Mouse (Mus musculus) megakaryocyte, adult 5-6 weeks (primary cell): ENCODE data around the gene Gpr68. TPM values are rescaled to one million over a fixed set of nuclear protein-coding genes. Genes with fewer than 3 reads are reported as not detected.

Source experiments
- ATAC-seq: 2 replicates; pipeline ENCODE4 v1.8.0; 2016; ENCODE audit warnings: mild to moderate bottlenecking, inconsistent platforms; ENCODE audit not compliant: poor library complexity, severe bottlenecking
- total RNA-seq, 2 experiments: library from RNA; stranded (forward) in 1 of 2; stranded (reverse) in 1 of 2; fragments of 153-499, 151-499 nt in 1 of 2; fragments of 221-1000, 200-1000 nt in 1 of 2; gene quantifications; 2 replicates each; pipeline versions ENCODE4 v1.2.3 to v1.2.4; 2015 to 2017

The Gpr68 gene
- total RNA-seq, 2 experiments from 2014 or later = 0.11 to 0.77 TPM

GRCm38 (mm10) chr12:100924646-100925339, 16.8 kb upstream of the Gpr68 start:
- ATAC-seq = peak; percentile 89

GRCm38 (mm10) chr12:100910731-100911130, 2.7 kb upstream of the Gpr68 start:
- no peak for ATAC-seq

GRCm38 (mm10) chr12:100909765-100910164, 1.8 kb upstream of the Gpr68 start:
- no peak for ATAC-seq

- peak; percentile 27; the same call in 1 of the 2 replicates for ATAC-seq
Observed at GRCm38 (mm10) chr12:100908298-100909034, 468 bp upstream of the Gpr68 start.

DNA sequence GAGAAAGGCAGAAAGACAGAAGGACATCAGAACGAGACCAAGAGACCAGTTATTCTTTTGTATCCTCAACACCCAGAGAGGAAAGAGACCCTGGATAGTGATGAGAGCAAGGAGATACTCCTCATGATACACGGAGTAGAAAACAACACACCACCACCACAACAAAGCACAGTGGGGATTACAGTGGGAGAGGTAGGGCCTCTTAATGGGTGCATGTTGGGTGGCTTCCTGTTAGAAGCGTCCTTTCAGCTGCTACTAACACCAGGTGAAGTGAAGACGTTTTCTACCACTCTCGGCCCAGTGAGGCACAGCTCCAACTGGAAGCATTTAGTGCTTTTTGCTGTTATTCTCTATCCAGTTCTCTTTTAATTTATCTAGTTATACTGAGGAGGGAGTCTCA, 1.1 kb downstream of the Gpr68 start:
- ATAC-seq = no peak

- ATAC-seq = peak; percentile 46
Observed at GRCm38 (mm10) chr12:100903761-100904160, 4.2 kb downstream of the Gpr68 start.

DNA sequence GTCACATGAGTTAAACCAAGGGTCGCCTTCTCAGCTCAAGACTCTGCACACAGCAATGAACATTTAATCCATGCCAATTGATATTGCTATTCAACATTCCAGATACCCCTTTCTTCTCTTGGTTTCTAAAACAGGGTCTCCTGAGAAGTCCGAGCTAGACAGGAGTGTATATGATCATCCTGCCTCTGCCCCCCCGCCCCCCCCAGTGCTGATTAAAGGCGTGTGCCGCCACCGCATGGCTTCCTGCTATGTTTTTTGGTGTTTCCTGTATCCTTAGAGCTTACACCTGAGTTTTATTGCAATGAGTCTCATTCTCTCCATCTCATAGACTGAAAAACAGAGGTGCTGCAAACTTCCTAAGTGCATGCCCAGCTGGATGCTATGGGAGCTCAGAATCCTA, 6.6 kb downstream of the Gpr68 start:
- no peak for ATAC-seq

GRCm38 (mm10) chr12:100900901-100901300, 7.1 kb downstream of the Gpr68 start:
- no peak for ATAC-seq

GRCm38 (mm10) chr12:100899111-100899640, 8.8 kb downstream of the Gpr68 start:
- ATAC-seq = peak; percentile 64

GRCm38 (mm10) chr12:100897736-100898650, 10.0 kb downstream of the Gpr68 start:
- ATAC-seq = peak; percentile 22; the same call in 1 of the 2 replicates

DNA sequence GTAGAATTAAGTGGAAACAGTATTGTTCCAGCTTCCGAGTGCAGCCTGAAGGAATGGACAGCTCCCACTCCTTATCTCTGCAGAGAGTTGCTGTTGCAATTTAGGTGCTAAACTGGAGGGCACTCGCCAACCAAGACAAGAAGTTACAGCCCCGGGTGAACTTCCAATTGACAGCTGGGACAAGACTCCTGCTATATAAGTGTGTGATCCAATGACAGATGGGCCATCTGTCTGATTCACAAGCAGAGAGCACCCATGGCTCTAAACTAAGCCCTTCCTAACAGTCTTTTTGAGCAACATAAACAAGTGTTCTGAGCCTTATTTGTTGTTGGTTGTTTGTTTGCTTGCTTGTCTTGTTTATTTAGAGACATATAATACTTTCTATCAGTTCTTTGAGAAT, 11.3 kb downstream of the Gpr68 start:
- ATAC-seq = no peak

- ATAC-seq = peak; percentile 40
Observed at GRCm38 (mm10) chr12:100895504-100895903, 12.5 kb downstream of the Gpr68 start.

DNA sequence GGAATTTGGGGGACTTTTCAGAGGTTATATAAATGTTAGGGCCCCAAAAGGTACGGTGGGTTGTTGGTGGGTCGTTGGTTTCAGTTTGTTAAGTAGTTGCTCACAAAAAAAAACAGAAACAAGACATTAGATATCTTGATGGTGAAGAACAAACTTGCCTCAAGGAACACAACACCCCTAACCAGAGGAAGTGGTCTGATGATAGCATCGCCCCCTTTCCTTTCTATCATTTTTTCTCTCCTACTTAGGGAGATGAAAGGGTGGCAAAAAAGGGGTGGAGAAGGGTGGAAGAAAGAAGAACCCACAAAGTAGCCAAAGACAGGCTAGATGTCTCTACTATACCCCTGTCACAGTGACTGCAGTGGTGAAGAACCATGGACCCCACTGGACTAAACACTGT, 17.4 kb downstream of the Gpr68 start:
- ATAC-seq = peak; percentile 2; the same call in 1 of the 2 replicates

DNA sequence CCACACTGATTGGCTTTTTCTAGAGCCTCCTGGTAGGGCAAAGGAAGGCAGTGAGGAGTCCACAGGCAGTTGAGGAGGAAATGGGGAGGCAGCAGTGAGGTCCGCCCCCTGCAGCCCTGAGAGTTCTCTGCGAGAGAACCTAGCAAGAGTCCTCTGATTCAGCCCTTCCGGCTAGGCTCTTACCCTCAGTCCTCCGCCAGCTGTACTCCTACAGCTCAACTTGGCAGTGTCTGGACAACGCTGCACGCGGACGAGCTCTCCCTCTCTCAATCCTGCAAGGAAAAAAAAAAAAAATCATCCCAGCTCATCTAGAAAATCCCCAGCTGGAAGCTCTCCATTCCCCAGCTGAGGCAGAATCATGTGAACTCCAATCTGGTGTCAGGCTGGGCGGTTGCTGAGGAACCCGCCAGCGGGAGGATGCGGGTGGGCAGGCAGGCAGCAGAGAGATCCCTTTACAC, 20.2 kb downstream of the Gpr68 start:
- ATAC-seq = peak; percentile 55

DNA sequence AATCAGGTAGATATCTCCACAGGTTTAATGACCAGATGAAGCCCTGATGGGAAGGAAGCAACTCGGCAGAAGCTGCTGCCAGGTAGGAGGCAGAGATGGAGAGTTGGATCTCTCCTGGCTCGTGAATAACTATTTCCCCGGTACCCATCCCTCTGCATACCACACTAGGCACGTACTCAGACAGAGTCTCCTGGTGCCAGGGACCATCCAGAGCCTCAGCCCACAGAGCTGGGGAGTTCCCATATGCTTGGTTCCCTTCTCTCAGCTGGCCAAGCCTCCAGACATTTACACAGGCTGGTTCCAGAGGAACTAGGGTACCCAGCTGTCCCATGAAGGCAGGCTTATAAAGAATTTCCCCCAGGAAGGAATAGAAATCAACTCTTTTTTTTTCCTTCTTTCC, 21.1 kb downstream of the Gpr68 start:
- no peak for ATAC-seq

GRCm38 (mm10) chr12:100885585-100885984, 22.4 kb downstream of the Gpr68 start:
- peak; percentile 55 for ATAC-seq

GRCm38 (mm10) chr12:100883168-100883567, 24.8 kb downstream of the Gpr68 start:
- ATAC-seq = peak; percentile 59

- peak; percentile 86 for ATAC-seq
Observed at GRCm38 (mm10) chr12:100878556-100878955, 29.4 kb downstream of the Gpr68 start.

- 0 out of 2 replicates have a peak, but pooled peaks have one; percentile 6 for ATAC-seq
Observed at GRCm38 (mm10) chr12:100877936-100878335, 30.1 kb downstream of the Gpr68 start.

DNA sequence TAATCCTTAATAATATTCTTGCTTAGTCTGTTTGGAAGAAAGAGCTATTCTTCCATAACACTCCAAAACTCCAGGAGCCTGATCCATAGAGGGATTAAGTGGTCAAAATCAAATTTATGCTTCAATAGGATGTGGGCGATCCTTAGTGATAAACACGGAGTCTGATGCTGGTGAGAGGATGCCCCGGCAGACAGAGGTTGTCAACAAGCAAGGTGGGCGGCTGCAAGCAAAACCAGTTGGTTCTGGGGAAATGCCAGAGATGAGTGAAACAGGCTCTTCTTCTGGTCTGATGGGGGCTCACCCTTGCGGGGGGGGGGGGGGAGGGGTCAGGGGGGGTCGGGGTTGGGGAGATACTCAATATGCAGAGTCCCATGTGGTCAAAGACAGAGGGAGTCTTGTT, 32.0 kb downstream of the Gpr68 start:
- no peak for ATAC-seq

GRCm38 (mm10) chr12:100875553-100875952, 32.4 kb downstream of the Gpr68 start:
- ATAC-seq = no peak
